Mouse (Mus musculus): Measurements from ENCODE around the gene Gpr132.

DNA sequence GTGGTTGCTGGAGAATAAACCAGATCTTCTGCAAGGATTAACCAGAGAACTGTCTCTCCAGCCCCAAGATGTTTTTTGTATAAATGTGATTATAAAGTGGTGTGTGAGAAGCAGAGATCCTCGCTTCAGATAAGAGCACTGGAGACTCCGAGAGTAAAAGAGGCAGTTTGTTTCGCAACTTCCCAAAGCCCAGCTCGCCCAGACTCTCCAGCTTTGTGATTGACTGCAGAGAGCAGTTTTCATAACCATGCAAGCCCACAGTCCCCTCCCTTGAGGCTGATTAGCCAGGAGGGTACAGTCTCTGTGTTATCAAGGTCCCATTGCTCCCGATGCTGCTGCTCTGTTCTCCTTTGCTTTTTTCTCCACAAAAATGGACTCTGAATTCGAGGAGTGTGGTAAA is 34.5 kb downstream of the Gpr132 start:
- no peak for TF ChIP-seq POLR2A (IDR thresholded peaks at IDR 0.05; ENCODE audit: extremely low read depth, insufficient read depth, low read length)
- no peak for TF ChIP-seq CTCF (IDR thresholded peaks at IDR 0.05; ENCODE audit: low read depth, low read length)
